ENCODE assay signal across 21 mouse cellular contexts in the genomic region with DNA sequence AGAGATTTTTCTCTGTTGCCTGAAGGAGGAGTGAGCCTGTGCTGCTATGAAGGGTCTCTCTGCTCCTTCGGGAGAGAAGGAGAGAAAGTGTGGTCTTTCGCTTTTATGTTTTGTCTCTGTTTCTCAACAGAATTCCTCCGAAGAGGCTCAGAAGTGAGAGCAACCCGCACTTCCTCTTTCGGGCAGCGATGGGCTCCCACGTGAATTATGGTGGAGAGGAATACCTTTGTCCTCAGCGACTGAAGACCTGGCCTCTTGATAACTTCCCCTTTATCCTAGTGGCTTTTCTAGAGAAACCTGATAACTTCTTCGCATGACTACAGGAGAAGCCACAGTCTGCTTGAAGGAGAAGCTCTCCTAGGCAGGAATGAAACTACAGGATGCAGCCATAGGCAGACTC.
A peak's percentile ranks its signal among the peaks of the same experiment; 100 is the strongest.
DNase-seq lines count a peak whose midpoint lies in the region; ATAC-seq and TF ChIP-seq lines count a peak whose summit lies in the region.
"Had no signal": no experiment of that assay in that cellular context is flagged by ENCODE, and none has a peak within 500 bp of the region (broad histone marks: within the 10 kb centered on the region; RNA-seq: fewer than 3 reads in every experiment).

No protein-coding gene starts in this region.

- H3K27ac ChIP-seq in lung, embryonic 14.5 days (ENCODE audit: low read depth) = 0 out of 2 replicates have a peak overlapping the region, but pooled peaks have one; percentile 12
- H3K27ac ChIP-seq in CH12.LX (ENCODE audit: insufficient read depth, low read depth) = no peak overlapping the region
- no peak overlapping the region for H3K27ac ChIP-seq in forebrain, embryonic 16.5 days (ENCODE audit: low read length)
- H3K27ac ChIP-seq: hindbrain, postnatal 0 days; limb, embryonic 13.5 days; lung, embryonic 15.5 days; midbrain, embryonic 12.5 days had no signal

- TF ChIP-seq EP300 in CH12.LX (IDR thresholded peaks at IDR 0.05; ENCODE audit: low read length) = peak; percentile 79

- no peak for DNase-seq in lung, embryonic 14.5 days
- DNase-seq in lung, postnatal 14 days = no peak
- DNase-seq in CH12.LX (ENCODE audit: extremely low read depth) = peak; percentile 56
- DNase-seq in frontal cortex, postnatal 10 days (ENCODE audit: low spot score in 2 of 2) = no peak
- DNase-seq: adrenal gland, adult 8-10 months; cerebellum, adult 9-10 months; gastrocnemius, postnatal 36 days; kidney, adult 8-10 months; kidney, postnatal 36 days; layer of hippocampus, adult 9-11 months; thymus, adult 18-20 months had no signal

- no peak overlapping the region for H3K4me3 ChIP-seq in lung, embryonic 14.5 days (ENCODE audit: low read depth, low read length)
- no peak overlapping the region for H3K4me3 ChIP-seq in CH12.LX (replicated peaks in 1 of 3; ENCODE audit: low read depth in 2 of 3, low read length in 2 of 3, poor library complexity in 1 of 3)
- H3K4me3 ChIP-seq in forebrain, embryonic 16.5 days (replicated peaks; ENCODE audit: low read length) = no peak overlapping the region
- H3K4me3 ChIP-seq: heart, embryonic 12.5 days; limb, embryonic 13.5 days; lung, embryonic 15.5 days; midbrain, embryonic 12.5 days; myocyte had no signal

- no peaks in the 10 kb centered on the region for H3K79me2 ChIP-seq in CH12.LX (replicated peaks; ENCODE audit: control insufficient read depth, extremely low read depth, insufficient read depth, poor library complexity, severe bottlenecking)

- no peaks in the 10 kb centered on the region for H3K9me3 ChIP-seq in lung, embryonic 14.5 days (ENCODE audit: low read depth, low read length)
- peaks cover 2% of the 10 kb centered on the region for H3K9me3 ChIP-seq in CH12.LX (replicated peaks; ENCODE audit: low read length)
- no peaks in the 10 kb centered on the region for H3K9me3 ChIP-seq in forebrain, embryonic 16.5 days (ENCODE audit: control insufficient read depth, low read length)
- H3K9me3 ChIP-seq: heart, embryonic 12.5 days; limb, embryonic 13.5 days; lung, embryonic 15.5 days; midbrain, embryonic 12.5 days had no signal

- H3K4me1 ChIP-seq in lung, embryonic 14.5 days (ENCODE audit: insufficient read depth) = peaks cover 26% of the 10 kb centered on the region
- peaks cover 23 to 49% of the 10 kb centered on the region in 2 experiments for H3K4me1 ChIP-seq in CH12.LX (ENCODE audit: control insufficient read depth in 1 of 2, insufficient read depth in 2 of 2)
- H3K4me1 ChIP-seq in forebrain, embryonic 16.5 days (replicated peaks; ENCODE audit: control insufficient read depth, insufficient read depth, low read length) = peaks cover 17% of the 10 kb centered on the region

- TF ChIP-seq RAD21 in CH12.LX (IDR thresholded peaks at IDR 0.05; ENCODE audit: low read depth, low read length) = no peak; the same call in 1 of the 2 replicates

- H3K4me2 ChIP-seq in lung, embryonic 14.5 days = no peak overlapping the region
- H3K4me2 ChIP-seq in CH12.LX (ENCODE audit: insufficient read depth, low read depth, poor library complexity, severe bottlenecking) = peak overlapping the region; percentile 45
- no peak overlapping the region for H3K4me2 ChIP-seq in forebrain, embryonic 16.5 days (ENCODE audit: low read length)
- H3K4me2 ChIP-seq: heart, embryonic 12.5 days; limb, embryonic 13.5 days; lung, embryonic 15.5 days; midbrain, embryonic 12.5 days had no signal

- ATAC-seq in lung, embryonic 14.5 days (ENCODE audit: insufficient read depth) = no peak
- ATAC-seq in common myeloid progenitor, adult 5-6 weeks (replicated peaks; ENCODE audit: low read depth, poor library complexity, severe bottlenecking) = peak; percentile 64
- ATAC-seq in monocyte, adult 5-6 weeks (replicated peaks; ENCODE audit: insufficient number of reproducible peaks, low FRiP score, low TSS enrichment, poor library complexity, severe bottlenecking) = 0 out of 2 replicates have a peak, but pooled peaks have one; percentile 37
- no peak for ATAC-seq in forebrain, embryonic 16.5 days
- ATAC-seq: CD4-positive, CD25-positive, alpha-beta regulatory T cell, adult 4 months; hindbrain, postnatal 0 days had no signal

- TF ChIP-seq POLR2A in CH12.LX (IDR thresholded peaks at IDR 0.05; ENCODE audit: low read depth, low read length) = no peak

- H3K36me3 ChIP-seq in lung, embryonic 14.5 days (ENCODE audit: insufficient read depth) = no peaks in the 10 kb centered on the region
- H3K36me3 ChIP-seq in CH12.LX (replicated peaks in 1 of 2; ENCODE audit: control insufficient read depth in 1 of 2, insufficient read depth in 1 of 2, low read length in 1 of 2) = no peaks in the 10 kb centered on the region
- H3K36me3 ChIP-seq in forebrain, embryonic 16.5 days (ENCODE audit: control insufficient read depth, insufficient read depth) = no peaks in the 10 kb centered on the region
- H3K36me3 ChIP-seq: heart, embryonic 12.5 days; limb, embryonic 13.5 days; lung, embryonic 15.5 days; midbrain, embryonic 12.5 days had no signal

- no peak overlapping the region for H3K9ac ChIP-seq in lung, embryonic 14.5 days
- no peak overlapping the region for H3K9ac ChIP-seq in CH12.LX (ENCODE audit: insufficient read depth, low read depth)
- no peak overlapping the region for H3K9ac ChIP-seq in forebrain, embryonic 16.5 days (replicated peaks; ENCODE audit: low read depth, low read length)
- H3K9ac ChIP-seq: heart, embryonic 12.5 days; limb, embryonic 13.5 days; lung, embryonic 15.5 days; midbrain, embryonic 12.5 days had no signal

- in situ Hi-C loops in CH12.LX (cut with MboI; ENCODE audit: low pct_ligation_motif_present, low pct_unique_long_range_greater_than_20kb, low sequenced_read_pairs) = no loop called here

- no peaks in the 10 kb centered on the region for H3K27me3 ChIP-seq in lung, embryonic 14.5 days (ENCODE audit: insufficient read depth, low read length)
- H3K27me3 ChIP-seq in CH12.LX (replicated peaks) = no peaks in the 10 kb centered on the region
- no peaks in the 10 kb centered on the region for H3K27me3 ChIP-seq in forebrain, embryonic 16.5 days (replicated peaks; ENCODE audit: control insufficient read depth, insufficient read depth, low read length)
- H3K27me3 ChIP-seq: heart, embryonic 12.5 days; limb, embryonic 13.5 days; lung, embryonic 15.5 days; midbrain, embryonic 12.5 days had no signal

- no peak for TF ChIP-seq CTCF in lung, embryonic 14.5 days (IDR thresholded peaks at IDR 0.05; ENCODE audit: low read depth)
- no peak for TF ChIP-seq CTCF in CH12.LX (conservative IDR thresholded peaks at IDR 0.05 in 1 of 2, IDR thresholded peaks at IDR 0.05 in 1 of 2; ENCODE audit: low read depth in 2 of 2, low read length in 2 of 2)

- 71% methylated on average over 9 of the region's 9 CpGs for WGBS in lung, embryonic 14.5 days
- WGBS in forebrain, embryonic 16.5 days = 82% methylated on average over 9 of the region's 9 CpGs

- dilution Hi-C loops in CH12.LX (cut with MboI; ENCODE audit: extremely low pct_ligation_motif_present, extremely low pct_unique_long_range_greater_than_20kb, low sequenced_read_pairs) = no loop called here

TF ChIP-seq in CH12.LX, 34 proteins besides CTCF, POLR2A, EP300 and RAD21:
- TF ChIP-seq ETS1 (conservative IDR thresholded peaks at IDR 0.05; ENCODE audit: low read depth, low read length) (0 out of 2 replicates have a peak, but pooled peaks have one; percentile 33), MYC (IDR thresholded peaks at IDR 0.05; ENCODE audit: low read depth, low read length) (peak; percentile 47; the same call in 1 of the 2 replicates), TBP (conservative IDR thresholded peaks at IDR 0.05; ENCODE audit: low read depth, low read length) (no peak), ELF1 (IDR thresholded peaks at IDR 0.05; ENCODE audit: low read depth, low read length) (0 out of 2 replicates have a peak, but pooled peaks have one; percentile 14), ZMIZ1 (IDR thresholded peaks at IDR 0.05; ENCODE audit: low read depth, low read length) (no peak), IRF4 (IDR thresholded peaks at IDR 0.05; ENCODE audit: low read depth, low read length) (peak; percentile 65), JUN (IDR thresholded peaks at IDR 0.05; ENCODE audit: insufficient read depth, low read depth, low read length) (no peak), PAX5 (IDR thresholded peaks at IDR 0.05; ENCODE audit: low read length) (no peak), TCF12 (IDR thresholded peaks at IDR 0.05; ENCODE audit: low read depth, low read length) (0 out of 2 replicates have a peak, but pooled peaks have one; percentile 23), UBTF (IDR thresholded peaks at IDR 0.05; ENCODE audit: low read depth, low read length) (no peak), E2F4 (IDR thresholded peaks at IDR 0.05; ENCODE audit: insufficient replicate concordance, low read depth, low read length) (no peak), MAZ (IDR thresholded peaks at IDR 0.05; ENCODE audit: low read depth, low read length) (no peak), POLR2AphosphoS2 (IDR thresholded peaks at IDR 0.05; ENCODE audit: low read depth, low read length) (no peak), BHLHE40 (IDR thresholded peaks at IDR 0.05; ENCODE audit: low read depth, low read length) (peak; percentile 84), MAX (IDR thresholded peaks at IDR 0.05; ENCODE audit: low read length) (peak; percentile 43; the same call in 1 of the 2 replicates)
TF ChIP-seq in CH12.LX: peak in this region for 7.

Comparison
In these comparisons a context has a peak if more than half of its experiments do, and no peak if none do; other contexts are left out.
1. ATAC-seq: peak in common myeloid progenitor, adult 5-6 weeks (single experiment) and monocyte, adult 5-6 weeks (single experiment); none in lung, embryonic 14.5 days (single experiment) and forebrain, embryonic 16.5 days (single experiment).